Comparison of ENCODE assay signal across 18 mouse cellular contexts in genomic region chr8:85557601-85557986, GRCm38 (mm10). TPM values are rescaled to one million over a fixed set of nuclear protein-coding genes. Genes with fewer than 3 reads are reported as not detected.
A peak's percentile ranks its signal among the peaks of the same experiment; 100 is the strongest.
DNase-seq lines count a peak whose midpoint lies in the region; ATAC-seq and TF ChIP-seq lines count a peak whose summit lies in the region.
"Had no signal": no experiment of that assay in that cellular context is flagged by ENCODE, and none has a peak within 500 bp of the region (broad histone marks: within the 10 kb centered on the region; RNA-seq: fewer than 3 reads in every experiment).

No protein-coding gene starts in this region.

- peaks cover 9% of the 10 kb centered on the region for H3K36me3 ChIP-seq in limb, embryonic 14.5 days (ENCODE audit: control insufficient read depth, insufficient read depth, low read length)
- H3K36me3 ChIP-seq in limb, embryonic 10.5 days: peaks cover 11% of the 10 kb centered on the region
- 0 out of 2 replicates have a peak, but pooled peaks cover 5% of the 10 kb centered on the region for H3K36me3 ChIP-seq in macrophage (ENCODE audit: inconsistent target)

- H3K9ac ChIP-seq in limb, embryonic 14.5 days (ENCODE audit: low read depth, low read length, severe bottlenecking): no peak overlapping the region
- H3K9ac ChIP-seq: hindbrain, embryonic 15.5 days; liver, embryonic 12.5 days had no signal

- peak; percentile 12 for DNase-seq in limb, embryonic 14.5 days (ENCODE audit: low spot score)
- DNase-seq in limb, embryonic 10.5 days (ENCODE audit: low spot score): no peak
- DNase-seq in MEL-GATA-1-ER (ENCODE audit: extremely low read depth, low read depth): peak; percentile 54
- DNase-seq: adrenal gland, postnatal 10 days; cerebellum, adult 9-11 months; gastrocnemius, postnatal 25 days; kidney, postnatal 14 days; midbrain, embryonic 14.5 days; right cerebral cortex, postnatal 25 days had no signal

- no peaks in the 10 kb centered on the region for H3K9me3 ChIP-seq in limb, embryonic 14.5 days (ENCODE audit: control insufficient read depth, low read length)
- H3K9me3 ChIP-seq in limb, embryonic 10.5 days (replicated peaks): no peaks in the 10 kb centered on the region
- H3K9me3 ChIP-seq: hindbrain, embryonic 15.5 days; liver, embryonic 12.5 days had no signal

- H3K27me3 ChIP-seq in limb, embryonic 14.5 days (ENCODE audit: control insufficient read depth, insufficient read depth, low read length): no peaks in the 10 kb centered on the region
- no peaks in the 10 kb centered on the region for H3K27me3 ChIP-seq in limb, embryonic 10.5 days (ENCODE audit: low read depth, poor library complexity, severe bottlenecking)
- H3K27me3 ChIP-seq: hindbrain, embryonic 15.5 days; liver, embryonic 12.5 days had no signal

- no peak overlapping the region for H3K4me2 ChIP-seq in limb, embryonic 14.5 days (replicated peaks; ENCODE audit: low read depth, low read length, severe bottlenecking)
- H3K4me2 ChIP-seq: hindbrain, embryonic 15.5 days; liver, embryonic 12.5 days had no signal

- peaks cover 21% of the 10 kb centered on the region for H3K79me2 ChIP-seq in macrophage (ENCODE audit: inconsistent target)

- H3K4me3 ChIP-seq in limb, embryonic 14.5 days (replicated peaks; ENCODE audit: low read length): no peak overlapping the region
- no peak overlapping the region for H3K4me3 ChIP-seq in limb, embryonic 10.5 days
- H3K4me3 ChIP-seq in brown adipose tissue, adult 24 weeks (ENCODE audit: insufficient read depth, low read depth, low read length): no peak overlapping the region
- peak overlapping the region; percentile 10; the same call in 1 of the 2 replicates for H3K4me3 ChIP-seq in macrophage (ENCODE audit: inconsistent target)
- H3K4me3 ChIP-seq: erythroblast, embryonic 14.5 days; hindbrain, embryonic 15.5 days; left cerebral cortex, adult 2 months; liver, embryonic 12.5 days had no signal

- H3K27ac ChIP-seq in limb, embryonic 14.5 days (replicated peaks; ENCODE audit: low read depth, low read length): no peak overlapping the region
- no peak overlapping the region for H3K27ac ChIP-seq in limb, embryonic 10.5 days
- H3K27ac ChIP-seq in brown adipose tissue, adult 24 weeks (replicated peaks; ENCODE audit: low read depth, low read length): peak overlapping the region; percentile 83
- H3K27ac ChIP-seq in macrophage: peak overlapping the region; percentile 81
- H3K27ac ChIP-seq: hindbrain, embryonic 15.5 days; left cerebral cortex, adult 2 months; stomach, postnatal 0 days had no signal

- 31% methylated on average over 3 of the region's 3 CpGs for WGBS in limb, embryonic 14.5 days
- WGBS in limb, embryonic 10.5 days: 63% methylated on average over 3 of the region's 3 CpGs
- 8% methylated on average over 3 of the region's 3 CpGs for WGBS in macrophage (ENCODE audit: missing documents)

- TF ChIP-seq POLR2A in limb, embryonic 14.5 days (IDR thresholded peaks at IDR 0.05; ENCODE audit: borderline replicate concordance, extremely low read depth, insufficient read depth, insufficient read length): no peak

- ATAC-seq in limb, embryonic 14.5 days (ENCODE audit: low FRiP score, low read depth): no peak
- ATAC-seq in inflammation-experienced regulatory T-cells, adult 6 months: no peak
- no peak for ATAC-seq in CD4-positive, CD25-positive, alpha-beta regulatory T cell, adult 4 months
- ATAC-seq: liver, embryonic 12.5 days had no signal

- 0 out of 2 replicates have a peak, but pooled peaks cover 4% of the 10 kb centered on the region for H3K4me1 ChIP-seq in limb, embryonic 14.5 days (ENCODE audit: control insufficient read depth, insufficient read depth, low read length)
- H3K4me1 ChIP-seq in limb, embryonic 10.5 days: peaks cover 16% of the 10 kb centered on the region
- H3K4me1 ChIP-seq in brown adipose tissue, adult 24 weeks (ENCODE audit: control insufficient read depth, insufficient read depth, insufficient read length, low read length): 0 out of 2 replicates have a peak, but pooled peaks cover 2% of the 10 kb centered on the region

RNA-seq across cellular contexts. Expression of gene Dnaja2, which starts 2.5 kb away (rescaled TPM):
- polyA plus RNA-seq in limb, embryonic 14.5 days (2012; rRNA removed): 44.2 and 70.9 TPM in 2 replicates
- 146 and 155 TPM in 2 replicates for polyA plus RNA-seq in limb, embryonic 14.5 days (2014; fragmentation: Nextera tagmentation; extraction: Ambion mirVana)
- polyA plus RNA-seq in limb, embryonic 10.5 days (2016; fragmentation: Nextera tagmentation; extraction: Ambion mirVana): 193 and 220 TPM in 2 replicates
- polyA plus RNA-seq in brown adipose tissue, adult 24 weeks (2012; ENCODE audit: insufficient read depth, insufficient read length, missing spikeins): 80.9 and 101 TPM in 2 replicates
- total RNA-seq in macrophage (2018; cell fraction: chromatin; rRNA removed): 100 to 1,000 TPM in 8 of 26 experiments, 10 to 100 TPM in 18; 42.6 to 163 (median 81.1) TPM
- total RNA-seq in macrophage (2018; cell fraction: cytosol; rRNA removed): 100 to 1,000 TPM in 9 of 26 experiments, 10 to 100 TPM in 17; 74.5 to 151 (median 88.8) TPM
- total RNA-seq in macrophage (2018; cell fraction: nucleus; rRNA removed): 100 to 1,000 TPM in 6 of 26 experiments, 10 to 100 TPM in 20; 52.2 to 149 (median 82.3) TPM
- polyA plus RNA-seq in macrophage (2018): 79.8 to 164 TPM (median 104 TPM) in 3 replicates
- polyA plus RNA-seq in inflammation-experienced regulatory T-cells, adult 6 months (2017; shearing (Covaris generic)): 100 to 1,000 TPM; 155 to 203 (median 157) TPM
- 100 to 1,000 TPM; 148 to 158 TPM for polyA plus RNA-seq in CD4-positive, CD25-positive, alpha-beta regulatory T cell, adult 4 months (2017; shearing (Covaris generic))

Comparison
In these comparisons a context has a peak if more than half of its experiments do, and no peak if none do; other contexts are left out.
1. H3K27ac ChIP-seq: peak in brown adipose tissue, adult 24 weeks (single experiment) and macrophage (single experiment); none in limb, embryonic 14.5 days (single experiment) and limb, embryonic 10.5 days (single experiment).